Mouse (Mus musculus) common myeloid progenitor, adult 5-6 weeks (primary cell): Measurements from ENCODE around the gene Mroh2a. TPM values are rescaled to one million over a fixed set of nuclear protein-coding genes. Genes with fewer than 3 reads are reported as not detected.
A peak's percentile ranks its signal among the peaks of the same experiment; 100 is the strongest.

ENCODE experiments used
- ATAC-seq: replicated peaks from 2 replicates; pipeline ENCODE4 v1.8.0; 2016; ENCODE audit warnings: low read depth, mild to moderate bottlenecking, moderate TSS enrichment, inconsistent platforms; ENCODE audit not compliant: poor library complexity, severe bottlenecking
- total RNA-seq: library from RNA; stranded (forward); fragments of 200-1000, 187-1606 nt; gene quantifications from 2 replicates; pipeline ENCODE4 v1.2.3, GENCODE M21; 2017

Mroh2a gene
- total RNA-seq, 1 experiment from 2014 or later = 0.18 TPM

DNA sequence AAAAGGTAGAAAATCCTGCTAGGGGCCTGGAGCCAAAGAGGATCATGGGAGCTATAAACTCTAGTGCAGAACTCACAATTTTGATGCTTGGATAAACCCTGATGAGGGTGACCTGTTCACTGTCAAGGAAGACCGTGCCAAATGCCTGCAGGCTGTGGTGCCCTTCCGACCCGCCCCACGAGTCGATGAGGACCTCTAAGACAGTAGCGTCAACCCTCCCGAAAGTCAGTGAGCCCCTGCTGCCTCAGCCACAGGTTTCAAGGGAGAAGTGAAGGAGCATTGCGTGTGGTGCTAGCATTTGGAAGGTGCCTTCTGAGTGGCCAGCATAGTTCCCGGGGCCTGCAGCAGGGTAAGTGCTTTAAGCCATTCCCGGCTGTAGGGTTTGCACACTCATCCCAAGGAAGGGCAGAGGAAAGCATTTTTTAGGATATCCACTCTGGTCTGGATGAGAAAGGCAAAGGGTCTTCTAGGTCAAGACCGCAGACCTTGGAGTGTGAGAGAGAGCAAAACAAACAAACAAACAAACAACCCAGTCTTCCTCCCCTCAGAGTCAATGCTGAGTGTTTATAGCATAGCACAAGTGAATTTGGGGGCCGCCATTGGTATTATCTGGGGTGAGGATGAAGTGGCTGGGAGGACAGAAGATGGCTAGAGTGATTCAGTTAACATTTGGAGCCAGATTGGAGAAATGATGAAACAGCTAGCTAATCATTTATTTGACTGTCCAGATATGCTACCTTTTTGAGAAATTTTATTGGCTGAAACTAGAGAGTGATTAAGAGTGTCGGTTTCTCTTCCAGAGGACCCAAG, 60.3 kb downstream of the Mroh2a start:
- ATAC-seq = no peak

DNA sequence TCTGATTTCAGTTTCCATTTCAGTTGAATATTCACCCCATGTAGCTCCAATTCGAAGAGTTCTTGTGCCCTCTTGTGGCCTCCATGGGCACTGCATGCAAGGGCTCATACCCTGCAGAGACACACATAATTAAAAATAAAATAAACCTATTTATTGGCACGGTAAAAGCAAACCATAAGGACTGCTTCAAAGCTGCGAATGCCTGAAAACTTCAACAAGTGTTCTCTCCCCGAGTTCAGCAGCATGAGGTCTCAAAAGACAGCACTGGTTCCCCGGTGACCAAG, 60.9 kb downstream of the Mroh2a start:
- ATAC-seq = peak; percentile 59

DNA sequence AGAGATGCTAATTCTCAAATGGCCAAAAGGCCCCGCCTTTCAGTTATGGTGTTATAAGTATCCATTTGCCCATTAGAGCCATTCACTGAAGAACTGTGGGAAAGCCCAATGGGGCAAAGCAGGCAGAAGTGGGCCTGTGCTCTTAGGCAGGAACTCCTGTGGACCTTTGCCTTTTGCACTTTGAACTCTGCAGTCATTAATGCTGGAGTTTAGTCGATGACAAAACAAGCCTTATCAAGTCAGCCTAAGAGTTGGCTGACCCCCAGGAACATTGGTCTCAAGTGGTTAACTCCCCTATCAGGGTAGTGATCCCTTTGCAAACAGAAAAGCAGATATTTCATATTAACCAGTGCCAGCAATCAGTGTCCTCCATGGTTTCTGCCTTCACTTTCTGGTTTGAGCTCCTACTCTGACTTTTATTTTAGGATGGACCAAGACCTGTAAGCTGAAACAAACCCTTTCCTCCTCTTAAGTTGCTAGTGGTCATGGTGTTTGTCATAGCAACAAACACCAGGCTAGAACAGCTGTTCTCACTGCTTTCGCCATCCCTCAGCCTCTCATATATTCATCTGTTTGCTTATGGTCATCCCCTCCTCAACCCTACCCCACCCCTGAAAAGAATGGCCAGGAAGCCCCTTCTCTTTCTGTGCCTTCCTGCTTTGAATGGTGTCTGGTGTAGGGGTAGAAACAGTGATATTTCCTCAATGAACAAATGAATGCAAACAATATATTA, 61.4 kb downstream of the Mroh2a start:
- no peak for ATAC-seq

DNA sequence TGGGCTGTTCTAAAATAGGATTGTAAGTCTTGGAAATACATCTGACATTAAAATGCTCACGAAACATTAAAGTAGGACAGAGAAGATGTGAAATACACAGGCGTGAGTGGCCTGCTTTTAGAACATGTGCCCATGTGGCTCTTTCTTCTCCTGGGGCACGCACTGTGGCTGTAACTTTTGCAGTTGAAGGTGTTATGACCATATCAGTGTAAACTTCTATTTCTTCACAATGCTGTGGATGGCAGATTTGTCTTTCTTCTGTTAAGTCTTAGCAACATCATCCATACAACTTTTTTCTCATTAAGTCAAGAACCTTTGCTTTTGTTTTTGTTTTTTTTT, 62.0 kb downstream of the Mroh2a start:
- ATAC-seq = no peak

DNA sequence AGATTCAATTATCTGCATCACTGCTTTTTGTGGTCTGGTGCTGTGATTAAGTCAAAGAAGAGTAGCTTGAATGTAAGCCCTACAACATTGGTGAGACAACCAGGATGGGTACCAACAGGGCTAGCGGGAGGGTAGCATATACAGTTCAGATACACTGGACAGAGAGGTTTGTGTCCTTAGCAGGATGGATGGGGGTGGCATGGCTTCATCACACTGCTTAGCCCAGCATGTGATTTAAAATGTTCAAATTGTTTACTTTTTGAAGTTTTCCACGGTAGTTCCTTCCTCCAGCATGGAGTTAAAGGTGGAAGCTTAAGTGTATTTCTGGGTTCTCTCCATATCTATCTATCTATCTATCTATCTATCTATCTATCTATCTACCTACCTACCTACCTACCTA, 62.4 kb downstream of the Mroh2a start:
- ATAC-seq = no peak

DNA sequence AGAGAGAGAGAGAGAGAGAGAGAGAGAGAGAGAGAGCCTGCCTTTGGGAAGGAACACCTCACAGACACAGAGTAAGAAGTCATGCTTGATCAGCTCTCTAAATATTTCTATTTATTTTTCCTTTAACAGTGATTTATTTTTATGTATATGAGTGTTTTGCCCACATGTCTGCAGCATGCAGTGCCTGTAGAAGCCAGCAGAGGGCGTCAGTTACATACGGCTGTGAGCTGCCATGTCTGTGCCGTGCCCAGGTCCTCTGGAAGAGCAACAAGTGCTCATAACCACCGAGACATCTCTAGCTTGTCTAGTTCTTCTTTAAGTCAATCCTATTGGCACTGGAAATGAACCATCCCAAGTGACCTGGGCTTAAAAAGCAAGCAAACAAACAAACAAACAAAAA, 63.1 kb downstream of the Mroh2a start:
- peak; percentile 67 for ATAC-seq

DNA sequence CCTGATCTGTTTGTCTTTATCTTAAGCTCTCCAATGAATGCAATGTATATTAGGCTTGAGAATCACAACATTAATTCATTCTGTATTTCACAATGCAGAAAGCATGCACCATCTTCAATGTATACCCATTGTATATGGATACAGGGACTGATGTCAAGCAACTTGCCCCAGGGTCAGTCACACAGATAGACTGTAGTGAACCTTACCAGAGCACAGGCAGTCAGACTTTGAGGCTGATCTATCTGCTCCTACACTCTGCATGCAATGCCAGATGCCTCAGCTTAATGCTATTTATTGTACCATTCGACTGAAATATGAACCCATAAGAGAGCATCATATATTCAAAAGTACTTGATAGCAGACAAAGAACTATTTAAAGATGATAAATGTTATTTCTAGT, 63.7 kb downstream of the Mroh2a start:
- ATAC-seq = no peak

DNA sequence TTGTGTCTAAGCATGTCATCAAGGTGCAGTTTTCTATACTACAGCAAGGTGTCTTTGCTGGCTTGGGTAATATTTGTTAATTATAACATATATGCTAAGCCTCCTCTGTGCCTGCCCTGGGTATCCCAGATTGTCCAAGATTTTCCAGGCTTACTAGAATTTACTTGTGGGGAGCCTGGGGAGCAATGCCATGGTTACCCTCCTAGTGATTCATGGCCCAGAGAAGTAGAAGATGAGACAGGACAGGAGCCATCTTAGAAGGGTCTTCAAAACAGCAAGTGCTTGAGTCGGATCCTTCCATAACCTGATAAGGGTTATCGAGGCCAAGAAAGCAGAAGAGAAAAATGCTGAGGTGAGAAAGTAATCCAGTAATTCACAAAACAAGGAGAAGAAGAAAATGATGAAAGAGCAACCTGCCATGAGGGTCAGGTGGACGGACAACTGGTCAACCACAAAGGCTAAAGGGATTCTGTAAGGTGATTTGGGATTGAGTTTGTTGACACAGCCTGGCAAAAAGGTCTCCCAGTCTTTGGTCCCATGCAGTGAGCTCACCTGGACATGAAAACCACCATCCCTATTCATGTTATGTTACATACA, 64.7 kb downstream of the Mroh2a start:
- no peak for ATAC-seq

DNA sequence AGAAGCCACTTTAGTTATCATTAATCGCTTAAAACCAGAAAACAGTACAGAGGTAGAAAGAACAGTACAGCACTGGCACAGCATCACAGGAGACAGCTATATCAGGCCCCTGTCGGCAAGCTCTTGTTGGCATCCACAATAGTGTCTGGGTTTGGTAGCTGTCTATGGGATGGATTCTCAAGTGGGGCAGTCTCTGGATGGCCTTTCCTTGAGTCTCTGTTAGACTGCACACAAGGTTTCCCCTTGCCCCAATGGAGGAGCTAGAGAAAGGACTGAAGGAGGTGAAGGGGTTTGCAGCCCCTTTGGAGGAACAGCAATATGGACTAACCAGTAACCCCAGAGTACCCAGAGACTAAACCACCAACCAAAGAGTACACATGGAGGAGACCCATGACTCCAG, 65.3 kb downstream of the Mroh2a start:
- no peak for ATAC-seq

DNA sequence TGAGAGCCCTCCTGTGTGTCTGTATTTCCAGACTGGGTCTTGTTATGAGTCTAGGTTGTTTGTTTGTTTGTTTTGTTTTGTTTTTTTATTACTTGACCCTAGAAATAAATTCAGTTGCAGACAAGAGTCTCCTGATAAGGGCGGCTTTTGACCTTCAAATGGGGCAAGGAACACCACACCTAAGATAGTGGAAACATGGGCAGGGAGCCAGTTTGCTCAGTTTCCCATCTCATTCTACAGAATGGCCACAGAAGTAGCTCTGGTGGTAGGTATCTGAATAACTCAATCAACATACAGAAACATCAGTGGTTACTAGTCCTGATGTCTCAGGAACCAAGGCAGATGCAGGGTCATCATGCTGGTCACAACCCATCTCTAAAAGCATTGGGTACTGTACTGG, 67.9 kb downstream of the Mroh2a start:
- ATAC-seq = no peak

DNA sequence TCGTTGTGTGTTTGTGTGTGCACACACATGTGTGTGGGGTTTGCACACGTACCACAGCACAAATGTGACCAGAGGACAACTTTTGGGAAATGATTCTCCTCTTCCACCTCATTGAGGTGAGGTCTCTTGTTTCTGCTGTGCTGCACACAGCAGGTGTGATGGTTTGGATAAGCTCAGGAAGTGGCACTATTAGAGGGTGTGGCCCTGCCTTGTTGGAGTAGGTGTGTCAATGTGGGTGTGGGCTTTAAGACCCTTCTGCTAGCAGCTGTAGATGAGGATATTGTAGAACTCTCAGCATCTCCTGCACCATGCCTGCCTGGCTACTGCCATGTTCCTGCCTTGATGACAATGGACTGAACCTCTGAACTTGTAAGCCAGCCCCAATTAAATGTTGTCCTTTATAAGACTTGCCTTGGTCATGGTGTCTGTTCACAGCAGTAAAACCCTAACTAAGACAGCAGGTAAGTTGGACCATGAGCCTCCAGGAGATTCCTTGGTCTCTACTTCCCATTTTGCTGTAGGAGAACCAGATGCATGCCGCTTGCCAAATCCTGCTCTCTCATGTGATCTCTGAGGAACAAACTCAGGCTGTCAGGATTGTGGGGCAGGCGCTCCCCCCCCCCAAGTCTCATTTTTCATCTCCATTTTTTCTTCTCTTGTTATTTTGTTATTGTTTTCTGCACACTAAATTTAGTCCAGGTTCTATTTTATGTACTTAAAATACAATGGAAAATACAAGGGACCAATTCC, 69.6 kb downstream of the Mroh2a start:
- no peak for ATAC-seq

DNA sequence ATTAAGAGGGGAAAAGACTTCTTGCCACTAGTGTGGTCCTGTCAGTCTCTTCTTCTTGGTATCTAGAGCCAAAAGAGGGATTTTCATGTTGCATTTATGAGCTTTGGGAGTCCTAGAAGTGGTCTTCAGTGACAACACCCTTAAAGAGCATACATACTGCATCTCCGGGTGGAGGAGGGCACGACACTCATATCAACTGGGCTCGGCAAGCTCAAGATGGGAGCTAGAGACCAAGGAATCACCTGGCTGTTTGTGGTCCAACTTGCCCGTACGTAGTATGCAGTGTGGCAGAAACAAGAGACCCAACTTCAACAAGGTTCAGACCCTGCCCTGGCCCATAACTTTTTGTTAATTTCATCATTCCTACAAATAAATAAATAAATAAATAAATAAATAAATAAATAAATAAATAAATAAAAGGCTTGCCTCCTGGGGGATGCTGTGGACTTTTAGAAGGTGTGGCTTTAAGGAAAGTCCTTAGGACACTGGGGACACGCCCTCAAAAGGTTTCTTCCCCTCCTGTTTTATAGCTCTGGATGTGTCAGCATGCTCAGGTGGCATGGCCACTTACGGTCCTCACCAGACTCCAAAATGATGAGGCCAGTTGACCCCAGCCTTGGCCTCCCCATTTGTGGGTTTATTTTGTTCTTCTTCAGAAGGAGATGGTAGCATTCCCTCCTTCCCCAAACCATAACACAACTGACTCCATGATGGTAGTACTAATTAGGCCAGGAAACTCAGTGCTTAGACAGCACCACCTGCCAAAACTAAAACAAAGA, 70.9 kb downstream of the Mroh2a start:
- ATAC-seq = no peak

DNA sequence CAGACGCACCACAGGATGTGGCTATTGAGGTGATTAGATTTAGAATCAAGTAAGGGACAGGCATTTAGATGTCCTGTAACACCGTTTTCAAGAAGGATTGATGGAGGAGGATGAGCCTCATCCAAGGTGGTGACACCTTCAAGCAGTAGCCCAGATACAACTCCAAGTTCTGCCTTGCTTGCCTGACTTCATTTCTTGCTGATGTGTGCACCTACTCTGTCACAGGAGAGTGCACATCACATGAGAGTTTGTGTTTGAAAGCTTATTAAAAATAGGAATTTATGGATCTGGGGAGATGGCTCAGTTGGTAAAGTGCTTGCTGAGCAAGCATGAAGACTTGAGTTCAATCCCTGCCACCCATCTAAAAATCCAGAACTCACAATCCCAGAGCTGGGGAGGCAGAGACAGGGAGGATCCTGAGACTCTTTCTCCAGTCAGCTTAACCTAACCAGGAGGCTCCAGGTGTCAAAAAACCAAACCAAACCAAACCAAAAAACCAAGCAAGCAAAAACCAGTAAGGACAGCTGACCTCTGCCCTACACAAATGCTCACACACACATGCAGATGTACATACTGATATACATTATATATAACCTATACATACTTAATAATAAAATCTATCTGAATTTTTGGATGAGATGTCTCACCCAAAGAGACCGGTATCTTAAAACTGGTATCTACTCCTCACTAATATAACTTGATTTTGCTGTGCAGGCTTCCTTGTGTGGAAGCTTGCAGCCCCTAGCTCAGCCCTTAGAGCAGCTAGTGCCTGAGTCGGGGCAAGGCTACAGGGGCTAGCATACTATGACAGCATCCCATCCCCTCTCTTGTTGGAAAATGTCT, 72.1 kb downstream of the Mroh2a start:
- ATAC-seq = no peak

DNA sequence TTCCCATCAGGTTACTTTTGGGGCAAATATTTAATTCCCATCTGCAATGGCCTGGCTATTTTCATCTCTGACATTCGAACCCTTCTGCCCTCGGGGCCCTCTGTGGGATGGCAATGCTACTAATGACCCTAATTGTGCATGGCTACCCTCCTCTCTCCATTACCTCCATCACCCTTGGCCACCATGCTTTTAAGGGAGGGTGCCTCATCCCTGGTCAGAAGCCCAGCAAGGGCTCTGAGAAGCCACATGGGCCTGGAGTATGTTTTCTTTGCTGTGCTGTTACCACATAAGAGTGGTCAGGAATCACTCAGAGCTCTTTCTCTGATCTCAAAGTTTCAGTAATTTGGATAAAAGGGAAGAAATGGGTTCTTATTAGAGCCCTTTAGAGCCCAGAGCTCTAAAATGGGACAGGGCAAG, 72.8 kb downstream of the Mroh2a start:
- no peak for ATAC-seq

DNA sequence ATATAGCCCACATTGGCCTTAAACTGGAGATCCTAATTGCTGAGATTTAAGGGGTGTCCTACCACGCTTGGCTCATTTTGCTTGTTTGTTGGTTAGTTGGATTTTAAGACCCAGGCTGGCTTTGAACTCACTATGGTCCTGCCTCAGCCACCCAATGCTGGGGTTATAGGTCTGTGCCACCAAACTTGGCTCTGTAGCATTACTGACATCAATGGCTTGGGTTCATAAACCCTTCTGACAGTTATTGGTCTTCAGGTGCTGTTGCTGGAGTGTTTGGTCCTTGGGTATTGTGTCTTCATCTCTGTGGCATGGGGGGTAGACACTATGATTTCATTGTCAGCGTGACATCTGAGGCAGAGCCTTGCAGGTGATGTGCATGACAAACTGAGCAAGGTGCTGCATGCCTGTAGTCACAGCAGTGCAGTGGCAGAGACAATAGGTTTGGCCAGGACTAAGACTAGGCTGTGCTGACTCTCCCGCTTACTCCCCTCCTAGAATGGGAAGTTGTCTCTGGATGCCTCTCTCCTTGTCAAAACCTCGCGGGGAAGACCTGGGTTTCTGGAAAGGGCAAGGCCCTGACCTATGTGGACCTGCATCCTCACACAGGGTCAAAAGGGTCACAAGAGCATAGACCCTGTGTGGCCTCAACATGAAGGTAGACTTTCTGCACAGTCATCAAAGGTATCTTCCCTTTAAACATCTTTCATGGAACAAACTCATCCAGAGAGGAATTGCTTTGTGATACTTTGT, 73.7 kb downstream of the Mroh2a start:
- no peak for ATAC-seq

DNA sequence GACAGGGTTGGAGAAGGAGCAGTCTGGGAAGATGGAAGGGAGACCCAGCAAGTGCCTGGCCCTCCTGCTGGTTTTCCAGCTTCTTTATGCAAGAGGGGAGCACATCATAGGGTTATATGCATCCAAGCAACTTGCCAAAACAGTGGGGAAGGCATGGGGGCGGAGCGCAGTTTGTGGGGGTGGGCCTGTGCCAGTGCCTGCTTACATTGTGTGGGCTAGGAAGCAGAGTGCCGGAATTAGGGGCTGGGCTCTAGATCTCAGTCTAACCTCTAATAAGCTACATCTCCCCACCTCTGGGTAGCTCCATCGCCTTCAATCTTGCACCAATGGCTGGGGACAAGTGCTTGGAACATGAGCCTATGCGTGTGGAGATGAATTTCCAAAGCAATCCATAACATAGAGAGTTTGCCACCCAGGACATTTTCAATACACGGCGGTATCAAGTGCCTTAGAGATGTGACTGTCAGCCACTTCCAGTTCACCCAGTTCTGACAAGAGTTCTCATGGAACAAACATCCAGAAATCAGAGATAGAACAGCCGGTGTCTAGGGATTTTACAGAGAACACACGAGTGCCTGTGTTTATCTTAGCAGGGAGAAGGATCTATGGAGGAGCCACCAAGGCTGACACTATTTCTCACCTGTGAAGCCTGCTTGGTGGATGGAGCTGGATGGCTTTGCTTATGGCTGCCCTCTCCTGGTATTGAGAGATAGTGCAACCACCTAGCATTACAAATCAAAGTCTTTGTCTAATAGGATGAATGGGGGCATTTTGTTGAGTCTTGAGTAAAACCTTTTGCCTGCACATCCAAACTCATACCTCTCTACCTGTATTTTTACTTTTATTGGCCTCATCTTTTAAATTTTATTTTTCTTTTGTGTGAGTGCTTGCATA, 74.6 kb downstream of the Mroh2a start:
- ATAC-seq = peak; percentile 41; the same call in 1 of the 2 replicates

DNA sequence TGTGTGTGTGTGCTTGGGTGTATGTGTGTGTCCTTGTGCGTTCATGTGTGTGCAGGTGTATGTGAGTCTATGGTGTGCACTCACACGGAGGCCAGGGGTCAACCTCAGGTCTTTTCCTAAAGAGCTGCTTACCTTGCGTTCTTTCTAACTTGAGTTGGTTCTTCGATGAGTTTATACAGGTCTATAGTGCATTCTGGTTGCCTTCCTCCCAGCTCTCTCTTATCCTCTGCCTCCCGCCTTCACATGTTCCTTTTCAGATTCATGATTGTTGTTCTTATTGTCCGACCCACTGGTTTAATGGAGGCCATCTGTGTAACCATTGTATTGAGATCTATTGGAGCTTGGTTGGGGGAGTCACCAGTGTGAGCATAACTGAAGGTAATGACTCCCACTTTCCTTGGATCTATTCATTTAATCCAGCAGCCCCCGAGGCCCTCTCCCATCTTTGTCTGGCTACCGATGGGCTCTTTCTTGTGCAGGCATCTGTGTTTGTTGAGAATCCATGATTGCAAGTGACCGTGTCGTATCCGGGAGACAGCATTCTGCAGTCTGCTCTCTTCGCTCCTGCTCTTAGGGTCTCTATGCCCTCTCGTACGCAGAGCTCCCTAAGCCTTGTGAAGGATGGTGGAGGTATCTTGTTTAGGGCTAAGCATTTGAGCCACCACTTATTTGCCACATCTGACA, 75.4 kb downstream of the Mroh2a start:
- ATAC-seq = no peak
